Mouse (Mus musculus) frontal cortex, postnatal 25 days (tissue): Measurements from ENCODE around the gene Frrs1l.

Experiments
- DNase-seq, 2 experiments: peaks; one replicate each; pipeline ENCODE4 v3.0.0; 2022; ENCODE audit warnings: low spot score in 2 of 2

The Frrs1l gene

GRCm38 (mm10) chr4:56914338-56914737, 75.9 kb downstream of the Frrs1l start:
- no peak for DNase-seq

- no peak for DNase-seq
These were observed 77.7 kb downstream of the Frrs1l start for GRCm38 (mm10) chr4:56912382-56913001.

- DNase-seq: no peak
These were observed 80.6 kb downstream of the Frrs1l start for GRCm38 (mm10) chr4:56909568-56909967.

GRCm38 (mm10) chr4:56907671-56908070, 82.5 kb downstream of the Frrs1l start:
- no peak for DNase-seq
